Mouse (Mus musculus) limb, embryonic 12.5 days (tissue): ENCODE measurements around the gene Dlx3. TPM values are rescaled to one million over a fixed set of nuclear protein-coding genes. Genes with fewer than 3 reads are reported as not detected.

Source experiments
- ATAC-seq: fragments of 200-750 bp; cut with Nextera tagmentation; 2 replicates; pipeline ENCODE4 v1.8.0; 2017; ENCODE audit warnings: low read depth, moderate TSS enrichment; ENCODE audit not compliant: insufficient number of reproducible peaks, insufficient read depth, low FRiP score, low TSS enrichment
- H3K27ac ChIP-seq: fragments of 300-500 bp; sonication (generic); 2 replicates; pipeline ENCODE4 v1.5.1; 2016; ENCODE audit warnings: mild to moderate bottlenecking, moderate library complexity
- H3K27me3 ChIP-seq: fragments of 300-500 bp; sonication (generic); 2 replicates; pipeline ENCODE4 v1.6.1; 2016; ENCODE audit warnings: mild to moderate bottlenecking, moderate library complexity
- H3K36me3 ChIP-seq: fragments of 300-500 bp; sonication (generic); 2 replicates; pipeline ENCODE4 v1.6.1; 2016; ENCODE audit warnings: mild to moderate bottlenecking, moderate library complexity
- H3K4me1 ChIP-seq: fragments of 300-500 bp; sonication (generic); replicated peaks from 2 replicates; pipeline ENCODE4 v1.6.1; 2016
- H3K4me2 ChIP-seq: fragments of 300-500 bp; sonication (generic); 2 replicates; pipeline ENCODE4 v1.6.1; 2016; ENCODE audit warnings: mild to moderate bottlenecking, moderate library complexity
- H3K4me3 ChIP-seq: fragments of 300-500 bp; sonication (generic); replicated peaks from 2 replicates; pipeline ENCODE4 v1.5.1; 2016; ENCODE audit warnings: mild to moderate bottlenecking
- H3K9ac ChIP-seq: fragments of 300-500 bp; sonication (generic); replicated peaks from 2 replicates; pipeline ENCODE4 v1.6.1; 2016; ENCODE audit warnings: mild to moderate bottlenecking, moderate library complexity
- H3K9me3 ChIP-seq: fragments of 300-500 bp; sonication (generic); 2 replicates; pipeline ENCODE4 v1.6.1; 2016; ENCODE audit warnings: mild to moderate bottlenecking, moderate library complexity
- WGBS: fragments of 180-500 bp; shearing (Covaris S2); methylation state at CpG from one replicate; pipeline ENCODE4 v1.1.7; 2016; 5-methylcytosine and 5-hydroxymethylcytosine counted together
- polyA plus RNA-seq: library from polyadenylated mRNA; unstranded; fragments of >200 nt; fragmentation: Nextera tagmentation; extraction: Ambion mirVana; gene quantifications from 2 replicates; pipeline ENCODE4 v1.2.1, GENCODE M21; 2016

Dlx3 gene
- polyA plus RNA-seq, 1 experiment from 2014 or later, result 8.4 TPM

GRCm38 (mm10) chr11:95088857-95089779 lies 30.8 kb upstream of the Dlx3 start:
- Histone ChIP-seq H3K4me3 (no peak overlapping the region), H3K4me1 (peaks cover 33% of the 10 kb centered on the region), H3K36me3 (no peaks in the 10 kb centered on the region), H3K27me3 (no peaks in the 10 kb centered on the region), H3K4me2 (no peak overlapping the region), H3K27ac (no peak overlapping the region), H3K9ac (no peak overlapping the region), H3K9me3 (no peaks in the 10 kb centered on the region)
- ATAC-seq, result no peak
- 73% methylated on average over 16 of the region's 16 CpGs for WGBS

GRCm38 (mm10) chr11:95093077-95093476 lies 26.8 kb upstream of the Dlx3 start:
- WGBS, result 85% methylated on average over 5 of the region's 5 CpGs
- ATAC-seq, result no peak
- no peak overlapping the region for H3K9ac ChIP-seq
- H3K4me2 ChIP-seq, result no peak overlapping the region
- H3K27me3 ChIP-seq, result no peaks in the 10 kb centered on the region
- peaks cover 20% of the 10 kb centered on the region for H3K4me1 ChIP-seq
- H3K27ac ChIP-seq, result no peak overlapping the region
- H3K4me3 ChIP-seq, result no peak overlapping the region
- H3K9me3 ChIP-seq, result no peaks in the 10 kb centered on the region
- H3K36me3 ChIP-seq, result no peaks in the 10 kb centered on the region

GRCm38 (mm10) chr11:95095596-95095995 lies 24.3 kb upstream of the Dlx3 start:
- no peaks in the 10 kb centered on the region for H3K36me3 ChIP-seq
- no peaks in the 10 kb centered on the region for H3K9me3 ChIP-seq
- no peak for ATAC-seq
- peaks cover 5% of the 10 kb centered on the region for H3K27me3 ChIP-seq
- H3K4me1 ChIP-seq, result peaks cover 24% of the 10 kb centered on the region
- no peak overlapping the region for H3K4me3 ChIP-seq
- no peak overlapping the region for H3K27ac ChIP-seq
- 87% methylated on average over 10 of the region's 10 CpGs for WGBS
- H3K4me2 ChIP-seq, result no peak overlapping the region
- no peak overlapping the region for H3K9ac ChIP-seq

- Histone ChIP-seq H3K27ac (0 out of 2 replicates have a peak overlapping the region, but pooled peaks have one; percentile 1), H3K36me3 (no peaks in the 10 kb centered on the region), H3K27me3 (peaks cover 5% of the 10 kb centered on the region), H3K4me1 (peaks cover 36% of the 10 kb centered on the region), H3K9me3 (no peaks in the 10 kb centered on the region), H3K4me2 (no peak overlapping the region), H3K9ac (no peak overlapping the region), H3K4me3 (no peak overlapping the region)
- ATAC-seq, result no peak
- WGBS, result 62% methylated on average over 4 of the region's 4 CpGs
These were observed 23.1 kb upstream of the Dlx3 start for GRCm38 (mm10) chr11:95096608-95097373.

GRCm38 (mm10) chr11:95097889-95098288 lies 22.0 kb upstream of the Dlx3 start:
- peaks cover 36% of the 10 kb centered on the region for H3K4me1 ChIP-seq
- peaks cover 5% of the 10 kb centered on the region for H3K27me3 ChIP-seq
- H3K4me3 ChIP-seq, result no peak overlapping the region
- H3K4me2 ChIP-seq, result no peak overlapping the region
- no peak overlapping the region for H3K9ac ChIP-seq
- WGBS, result 73% methylated on average over 6 of the region's 6 CpGs
- no peak overlapping the region for H3K27ac ChIP-seq
- no peak for ATAC-seq
- H3K36me3 ChIP-seq, result no peaks in the 10 kb centered on the region
- no peaks in the 10 kb centered on the region for H3K9me3 ChIP-seq

- Histone ChIP-seq H3K4me1 (peaks cover 36% of the 10 kb centered on the region), H3K27ac (no peak overlapping the region), H3K36me3 (no peaks in the 10 kb centered on the region), H3K9ac (no peak overlapping the region), H3K9me3 (0 out of 2 replicates have a peak, but pooled peaks cover 3% of the 10 kb centered on the region), H3K4me2 (no peak overlapping the region), H3K4me3 (no peak overlapping the region), H3K27me3 (peaks cover 5% of the 10 kb centered on the region)
- 69% methylated on average over 5 of the region's 5 CpGs for whole genome bisulfite sequencing
- no peak for ATAC-seq
These were observed 21.4 kb upstream of the Dlx3 start for GRCm38 (mm10) chr11:95098346-95099095.

GRCm38 (mm10) chr11:95100393-95100792 lies 19.5 kb upstream of the Dlx3 start:
- ATAC-seq, result 0 out of 2 replicates have a peak, but pooled peaks have one; percentile 12
- Histone ChIP-seq H3K36me3 (no peaks in the 10 kb centered on the region), H3K9ac (no peak overlapping the region), H3K27me3 (peaks cover 21% of the 10 kb centered on the region), H3K27ac (no peak overlapping the region), H3K9me3 (0 out of 2 replicates have a peak, but pooled peaks cover 3% of the 10 kb centered on the region), H3K4me3 (no peak overlapping the region), H3K4me2 (no peak overlapping the region), H3K4me1 (peaks cover 43% of the 10 kb centered on the region)
- WGBS, result 36% methylated on average over 3 of the region's 3 CpGs

GRCm38 (mm10) chr11:95101071-95101788 lies 18.7 kb upstream of the Dlx3 start:
- Histone ChIP-seq H3K9ac (no peak overlapping the region), H3K9me3 (0 out of 2 replicates have a peak, but pooled peaks cover 3% of the 10 kb centered on the region), H3K36me3 (no peaks in the 10 kb centered on the region), H3K4me1 (peaks cover 46% of the 10 kb centered on the region), H3K27ac (no peak overlapping the region), H3K4me2 (no peak overlapping the region), H3K27me3 (peaks cover 29% of the 10 kb centered on the region), H3K4me3 (no peak overlapping the region)
- ATAC-seq, result no peak
- WGBS, result 27% methylated on average over 16 of the region's 16 CpGs

GRCm38 (mm10) chr11:95102161-95102904 lies 17.6 kb upstream of the Dlx3 start:
- Histone ChIP-seq H3K4me1 (peaks cover 41% of the 10 kb centered on the region), H3K4me2 (no peak overlapping the region), H3K4me3 (no peak overlapping the region), H3K27ac (no peak overlapping the region), H3K36me3 (no peaks in the 10 kb centered on the region), H3K27me3 (peaks cover 34% of the 10 kb centered on the region), H3K9ac (no peak overlapping the region), H3K9me3 (0 out of 2 replicates have a peak, but pooled peaks cover 3% of the 10 kb centered on the region)
- ATAC-seq, result no peak
- 95% methylated on average over 19 of the region's 19 CpGs for WGBS

GRCm38 (mm10) chr11:95104266-95104665 lies 15.7 kb upstream of the Dlx3 start:
- no peak overlapping the region for H3K9ac ChIP-seq
- no peak overlapping the region for H3K27ac ChIP-seq
- H3K4me3 ChIP-seq, result no peak overlapping the region
- no peak for ATAC-seq
- H3K9me3 ChIP-seq, result 0 out of 2 replicates have a peak, but pooled peaks cover 3% of the 10 kb centered on the region
- H3K4me2 ChIP-seq, result no peak overlapping the region
- no peaks in the 10 kb centered on the region for H3K36me3 ChIP-seq
- H3K27me3 ChIP-seq, result peaks cover 38% of the 10 kb centered on the region
- 51% methylated on average over 6 of the region's 6 CpGs for WGBS
- peaks cover 32% of the 10 kb centered on the region for H3K4me1 ChIP-seq
